Mouse (Mus musculus): ENCODE results near the gene Wtip. TPM values are rescaled to one million over a fixed set of nuclear protein-coding genes. Genes with fewer than 3 reads are reported as not detected.

Wtip gene
- polyA plus RNA-seq, 1 experiment from 2014 or later, result 3.2 TPM

GRCm38 (mm10) chr7:34166850-34167249 lies 33.8 kb upstream of the Wtip start:
- Histone ChIP-seq H3K9me3 (ENCODE audit: control insufficient read depth) (no peaks in the 10 kb centered on the region), H3K9ac (ENCODE audit: low read depth, low read length) (no peak overlapping the region), H3K27ac (ENCODE audit: low read depth, low read length) (no peak overlapping the region), H3K27me3 (replicated peaks; ENCODE audit: control insufficient read depth, insufficient read depth, low read length) (no peaks in the 10 kb centered on the region), H3K4me3 (ENCODE audit: low read depth, low read length) (no peak overlapping the region), H3K36me3 (ENCODE audit: control insufficient read depth, insufficient read depth) (peaks cover 30% of the 10 kb centered on the region), H3K4me2 (replicated peaks; ENCODE audit: low read depth) (no peak overlapping the region), H3K4me1 (replicated peaks; ENCODE audit: control insufficient read depth, insufficient read depth, low read length) (no peaks in the 10 kb centered on the region)
- 45% methylated on average over 4 of the region's 4 CpGs for WGBS
- TF ChIP-seq CTCF (IDR thresholded peaks at IDR 0.05; ENCODE audit: low read depth), result peak; percentile 63
- ATAC-seq, result no peak

GRCm38 (mm10) chr7:34165999-34166398 lies 32.9 kb upstream of the Wtip start:
- Histone ChIP-seq H3K27ac (ENCODE audit: low read depth, low read length) (no peak overlapping the region), H3K4me1 (replicated peaks; ENCODE audit: control insufficient read depth, insufficient read depth, low read length) (no peaks in the 10 kb centered on the region), H3K36me3 (ENCODE audit: control insufficient read depth, insufficient read depth) (peaks cover 39% of the 10 kb centered on the region), H3K9ac (ENCODE audit: low read depth, low read length) (no peak overlapping the region), H3K27me3 (replicated peaks; ENCODE audit: control insufficient read depth, insufficient read depth, low read length) (no peaks in the 10 kb centered on the region), H3K4me3 (ENCODE audit: low read depth, low read length) (no peak overlapping the region), H3K9me3 (ENCODE audit: control insufficient read depth) (no peaks in the 10 kb centered on the region), H3K4me2 (replicated peaks; ENCODE audit: low read depth) (no peak overlapping the region)
- WGBS, result 77% methylated on average over 3 of the region's 3 CpGs
- TF ChIP-seq CTCF (IDR thresholded peaks at IDR 0.05; ENCODE audit: low read depth), result no peak
- ATAC-seq, result no peak

- peaks cover 49% of the 10 kb centered on the region for H3K36me3 ChIP-seq (ENCODE audit: control insufficient read depth, insufficient read depth)
- TF ChIP-seq CTCF (IDR thresholded peaks at IDR 0.05; ENCODE audit: low read depth), result no peak
- 91% methylated on average over 7 of the region's 7 CpGs for WGBS
- H3K27me3 ChIP-seq (replicated peaks; ENCODE audit: control insufficient read depth, insufficient read depth, low read length), result no peaks in the 10 kb centered on the region
- H3K4me1 ChIP-seq (replicated peaks; ENCODE audit: control insufficient read depth, insufficient read depth, low read length), result no peaks in the 10 kb centered on the region
- H3K4me2 ChIP-seq (replicated peaks; ENCODE audit: low read depth), result no peak overlapping the region
- ATAC-seq, result no peak
- no peak overlapping the region for H3K9ac ChIP-seq (ENCODE audit: low read depth, low read length)
- H3K27ac ChIP-seq (ENCODE audit: low read depth, low read length), result no peak overlapping the region
- H3K9me3 ChIP-seq (ENCODE audit: control insufficient read depth), result no peaks in the 10 kb centered on the region
- H3K4me3 ChIP-seq (ENCODE audit: low read depth, low read length), result no peak overlapping the region
These were observed 31.6 kb upstream of the Wtip start for GRCm38 (mm10) chr7:34164671-34165070.

GRCm38 (mm10) chr7:34159167-34159566 lies 26.1 kb upstream of the Wtip start:
- Histone ChIP-seq H3K4me1 (replicated peaks; ENCODE audit: control insufficient read depth, insufficient read depth, low read length) (no peaks in the 10 kb centered on the region), H3K4me3 (ENCODE audit: low read depth, low read length) (no peak overlapping the region), H3K9ac (ENCODE audit: low read depth, low read length) (no peak overlapping the region), H3K27me3 (replicated peaks; ENCODE audit: control insufficient read depth, insufficient read depth, low read length) (no peaks in the 10 kb centered on the region), H3K4me2 (replicated peaks; ENCODE audit: low read depth) (no peak overlapping the region), H3K36me3 (ENCODE audit: control insufficient read depth, insufficient read depth) (peaks cover 82% of the 10 kb centered on the region), H3K9me3 (ENCODE audit: control insufficient read depth) (no peaks in the 10 kb centered on the region), H3K27ac (ENCODE audit: low read depth, low read length) (no peak overlapping the region)
- peak; percentile 38; the same call in 1 of the 2 replicates for TF ChIP-seq CTCF (IDR thresholded peaks at IDR 0.05; ENCODE audit: low read depth)
- 92% methylated on average over 3 of the region's 3 CpGs for WGBS
- no peak for ATAC-seq

- Histone ChIP-seq H3K9me3 (ENCODE audit: control insufficient read depth) (no peaks in the 10 kb centered on the region), H3K4me3 (ENCODE audit: low read depth, low read length) (no peak overlapping the region), H3K27ac (ENCODE audit: low read depth, low read length) (no peak overlapping the region), H3K27me3 (replicated peaks; ENCODE audit: control insufficient read depth, insufficient read depth, low read length) (no peaks in the 10 kb centered on the region), H3K9ac (ENCODE audit: low read depth, low read length) (no peak overlapping the region), H3K4me1 (replicated peaks; ENCODE audit: control insufficient read depth, insufficient read depth, low read length) (no peaks in the 10 kb centered on the region), H3K36me3 (ENCODE audit: control insufficient read depth, insufficient read depth) (peaks cover 82% of the 10 kb centered on the region), H3K4me2 (replicated peaks; ENCODE audit: low read depth) (no peak overlapping the region)
- no peak for ATAC-seq
- WGBS, result 92% methylated on average over 3 of the region's 3 CpGs
- TF ChIP-seq CTCF (IDR thresholded peaks at IDR 0.05; ENCODE audit: low read depth), result no peak
These were observed 24.9 kb upstream of the Wtip start for GRCm38 (mm10) chr7:34157994-34158393.

- Histone ChIP-seq H3K4me1 (replicated peaks; ENCODE audit: control insufficient read depth, insufficient read depth, low read length) (no peaks in the 10 kb centered on the region), H3K27me3 (replicated peaks; ENCODE audit: control insufficient read depth, insufficient read depth, low read length) (no peaks in the 10 kb centered on the region), H3K4me2 (replicated peaks; ENCODE audit: low read depth) (no peak overlapping the region), H3K9me3 (ENCODE audit: control insufficient read depth) (peaks cover 3% of the 10 kb centered on the region; the same call in 1 of the 2 replicates), H3K4me3 (ENCODE audit: low read depth, low read length) (no peak overlapping the region), H3K9ac (ENCODE audit: low read depth, low read length) (no peak overlapping the region), H3K36me3 (ENCODE audit: control insufficient read depth, insufficient read depth) (peaks cover 95% of the 10 kb centered on the region), H3K27ac (ENCODE audit: low read depth, low read length) (no peak overlapping the region; the same call in 1 of the 2 replicates)
- 54% methylated on average over 4 of the region's 4 CpGs for WGBS
- no peak for ATAC-seq
- TF ChIP-seq CTCF (IDR thresholded peaks at IDR 0.05; ENCODE audit: low read depth), result no peak
These were observed 14.1 kb upstream of the Wtip start for GRCm38 (mm10) chr7:34147193-34147592.

- 95% methylated on average over 13 of the region's 13 CpGs for WGBS
- TF ChIP-seq CTCF (IDR thresholded peaks at IDR 0.05; ENCODE audit: low read depth), result no peak
- H3K9ac ChIP-seq (ENCODE audit: low read depth, low read length), result no peak overlapping the region
- H3K9me3 ChIP-seq (ENCODE audit: control insufficient read depth), result no peaks in the 10 kb centered on the region
- no peaks in the 10 kb centered on the region for H3K4me1 ChIP-seq (replicated peaks; ENCODE audit: control insufficient read depth, insufficient read depth, low read length)
- no peak overlapping the region for H3K4me3 ChIP-seq (ENCODE audit: low read depth, low read length)
- no peak for ATAC-seq
- H3K36me3 ChIP-seq (ENCODE audit: control insufficient read depth, insufficient read depth), result peaks cover 59% of the 10 kb centered on the region
- H3K27me3 ChIP-seq (replicated peaks; ENCODE audit: control insufficient read depth, insufficient read depth, low read length), result no peaks in the 10 kb centered on the region
- H3K27ac ChIP-seq (ENCODE audit: low read depth, low read length), result no peak overlapping the region
- no peak overlapping the region for H3K4me2 ChIP-seq (replicated peaks; ENCODE audit: low read depth)
These were observed 8.1 kb upstream of the Wtip start for GRCm38 (mm10) chr7:34141123-34141522.

All from intestine, postnatal 0 days (tissue).